Mouse (Mus musculus) kidney, postnatal 4 days (tissue): Measurements from ENCODE around the gene Agk.

ENCODE experiments used
- DNase-seq, 2 experiments: peaks; one replicate each; pipeline ENCODE4 v3.0.0; 2021; ENCODE audit warnings: mixed read lengths in 2 of 2

Gene Agk

DNA sequence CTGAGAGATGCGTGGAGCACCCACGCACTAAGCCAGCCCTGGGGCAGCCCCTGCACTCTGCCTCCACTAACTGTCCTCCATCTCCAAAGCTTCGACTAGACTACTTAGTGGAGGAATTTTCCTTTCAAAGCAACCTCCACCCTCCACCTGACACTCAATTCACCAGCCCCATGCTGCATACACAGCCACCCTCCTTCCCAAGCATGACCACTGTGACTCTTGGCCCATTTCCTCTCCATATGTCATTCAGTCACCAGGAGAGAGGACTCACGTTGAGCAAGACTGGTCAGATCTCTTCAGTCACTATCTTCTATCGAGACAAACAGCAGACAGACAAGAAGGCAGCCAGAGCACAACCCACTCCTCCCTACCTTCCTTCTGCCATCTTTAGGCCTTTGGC lies 88.1 kb downstream of the Agk start:
- no peak for DNase-seq

DNA sequence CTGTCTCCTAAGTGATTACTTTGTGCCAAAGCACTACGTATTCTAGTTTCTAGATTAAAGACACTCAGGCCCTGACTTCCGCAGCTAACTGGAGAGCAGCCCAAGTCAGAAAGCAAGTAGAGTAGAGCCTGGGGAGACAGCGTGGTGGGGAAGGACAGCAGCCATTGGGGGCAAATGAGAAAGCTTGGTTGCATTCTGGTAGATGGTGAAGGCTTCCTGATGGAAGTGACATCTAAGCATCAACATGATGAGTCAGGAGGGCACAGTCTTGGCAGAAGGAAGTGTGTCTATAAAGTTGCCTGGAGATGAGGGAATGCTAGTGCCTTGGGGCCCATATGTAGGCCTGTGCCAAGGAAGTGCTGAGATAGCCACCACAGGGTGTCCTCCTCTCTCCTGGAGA lies 88.6 kb downstream of the Agk start:
- DNase-seq: no peak

DNA sequence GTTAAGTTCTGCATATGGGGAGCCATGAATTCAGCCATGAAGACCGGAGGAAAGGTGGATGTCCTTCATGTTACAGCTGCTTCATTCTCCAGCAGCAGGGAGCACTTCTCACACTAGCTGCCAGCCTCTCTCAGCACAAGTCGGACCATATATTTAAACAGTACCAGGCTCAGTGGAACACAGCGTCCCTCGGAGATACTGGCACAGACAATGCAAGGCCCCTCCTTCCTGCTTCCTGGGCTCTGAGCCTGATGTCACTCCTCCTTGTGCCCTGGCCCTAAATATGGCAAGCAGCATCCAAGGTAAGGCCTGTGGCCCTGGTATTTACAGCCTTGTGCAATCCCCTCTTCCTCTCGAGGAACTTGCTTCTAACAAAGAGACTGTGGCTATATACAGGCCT lies 90.8 kb downstream of the Agk start:
- no peak for DNase-seq

DNA sequence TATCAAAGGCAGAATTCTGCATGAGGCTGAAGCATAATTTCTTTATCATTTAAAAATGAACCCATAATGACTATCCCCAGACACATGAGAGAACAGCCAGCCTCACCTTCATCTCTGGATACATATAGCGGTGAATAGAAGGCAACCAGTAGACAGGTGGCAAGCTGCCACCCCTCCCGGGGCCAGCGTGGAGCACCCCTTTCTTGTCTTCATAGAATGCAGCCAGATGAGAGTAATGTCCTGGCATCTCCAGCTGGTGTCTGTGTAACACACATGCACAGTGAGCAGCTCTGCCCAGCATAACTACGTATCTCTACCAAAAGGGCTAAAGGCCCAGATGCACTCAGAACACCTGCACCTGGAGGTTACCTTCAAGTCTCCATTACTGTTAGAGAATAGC lies 93.4 kb downstream of the Agk start:
- DNase-seq: no peak

DNA sequence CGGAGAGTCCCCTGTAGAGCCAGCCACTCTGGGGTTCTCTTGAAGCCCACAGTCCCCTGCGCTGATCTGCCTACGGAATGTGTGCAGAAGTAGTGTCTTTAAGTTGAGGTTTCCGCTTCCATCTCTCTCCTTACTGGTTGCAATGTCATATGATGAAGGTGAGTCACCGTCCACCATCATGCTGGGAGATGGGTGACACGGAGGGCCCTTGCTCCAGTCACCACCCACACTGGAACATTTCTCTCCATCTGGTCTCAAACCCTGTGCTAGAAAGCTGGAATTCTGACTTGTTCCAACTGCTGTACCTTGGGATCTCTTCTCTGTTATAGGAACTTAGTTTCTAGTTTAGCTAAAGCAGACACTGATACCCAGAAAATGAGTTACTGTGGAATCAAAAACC lies 96.1 kb downstream of the Agk start:
- no peak for DNase-seq

DNA sequence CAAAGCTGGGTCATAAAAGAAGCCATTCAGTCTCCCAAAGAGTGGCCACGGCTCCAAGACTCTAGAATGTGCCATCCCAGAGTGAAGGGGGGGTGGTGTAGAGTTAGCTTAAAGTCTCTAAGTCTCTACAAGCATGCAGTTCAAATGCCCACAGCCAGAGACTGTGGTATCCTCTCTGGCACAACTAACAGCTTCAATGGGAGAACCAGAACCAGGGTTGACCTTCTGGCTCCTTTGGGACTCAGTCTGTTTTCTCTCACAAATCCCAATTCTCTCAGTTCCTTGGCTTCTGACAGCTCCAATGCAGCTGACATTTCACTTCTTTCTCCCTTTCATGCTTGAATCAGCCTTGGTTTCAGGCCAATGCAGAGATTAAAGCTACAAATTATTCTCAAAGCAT lies 98.0 kb downstream of the Agk start:
- DNase-seq: no peak

DNA sequence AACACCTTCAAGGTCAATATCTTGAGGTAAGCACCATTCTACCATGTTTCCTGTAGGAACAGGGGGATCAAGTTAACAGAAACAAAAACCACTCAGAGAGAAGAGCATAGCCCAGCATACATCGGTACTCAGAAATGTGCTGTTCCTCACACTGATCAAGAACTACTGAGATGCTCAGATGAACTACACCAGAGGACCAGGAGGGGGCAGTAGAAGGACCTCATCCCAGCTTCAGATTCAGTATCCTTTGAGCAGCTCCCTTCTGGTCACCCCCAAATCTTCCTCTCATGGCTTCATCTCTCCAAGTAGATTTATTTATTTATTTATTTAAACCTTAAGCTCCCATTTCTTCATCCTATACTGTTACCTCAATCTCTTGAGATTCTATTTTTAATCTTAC lies 98.8 kb downstream of the Agk start:
- DNase-seq: peak; percentile 50 to 61

DNA sequence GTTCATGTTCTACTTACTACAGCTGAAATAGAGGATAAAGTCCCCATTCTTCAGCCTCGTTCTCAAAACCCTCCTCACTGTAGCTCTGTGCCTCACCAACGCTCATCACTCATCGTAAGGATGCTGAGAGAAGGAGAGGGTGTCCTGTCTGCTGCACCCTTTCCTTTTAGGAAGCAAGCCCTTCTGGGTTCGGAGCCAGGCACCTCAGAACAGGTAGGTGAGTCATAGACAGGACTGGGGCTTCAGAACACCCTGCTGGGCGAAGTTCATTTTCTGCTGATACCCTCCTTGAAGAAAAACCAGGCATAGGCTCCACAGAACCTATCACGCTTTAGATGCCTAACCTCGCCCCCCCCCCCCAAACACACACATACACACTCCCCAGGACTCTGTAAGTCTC lies 102.5 kb downstream of the Agk start:
- no peak for DNase-seq

DNA sequence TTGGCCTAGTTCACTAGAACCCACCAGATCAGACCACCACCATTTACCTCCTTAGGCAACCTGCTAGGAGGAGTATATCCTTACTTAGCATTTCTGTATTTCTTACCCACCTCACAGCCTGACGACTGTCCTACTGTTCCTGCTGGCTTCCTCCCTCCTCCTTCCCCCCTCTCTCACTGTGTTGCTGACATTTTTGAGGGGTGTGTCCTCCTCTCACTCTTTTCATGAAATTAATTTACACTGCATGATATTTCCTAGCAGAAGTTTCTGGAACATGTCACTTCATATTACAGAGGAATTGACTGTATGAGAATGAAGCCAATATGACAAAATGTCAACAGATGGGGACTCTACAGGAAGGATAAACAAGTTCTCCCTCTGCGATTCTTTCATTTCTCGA lies 103.7 kb downstream of the Agk start:
- no peak for DNase-seq

DNA sequence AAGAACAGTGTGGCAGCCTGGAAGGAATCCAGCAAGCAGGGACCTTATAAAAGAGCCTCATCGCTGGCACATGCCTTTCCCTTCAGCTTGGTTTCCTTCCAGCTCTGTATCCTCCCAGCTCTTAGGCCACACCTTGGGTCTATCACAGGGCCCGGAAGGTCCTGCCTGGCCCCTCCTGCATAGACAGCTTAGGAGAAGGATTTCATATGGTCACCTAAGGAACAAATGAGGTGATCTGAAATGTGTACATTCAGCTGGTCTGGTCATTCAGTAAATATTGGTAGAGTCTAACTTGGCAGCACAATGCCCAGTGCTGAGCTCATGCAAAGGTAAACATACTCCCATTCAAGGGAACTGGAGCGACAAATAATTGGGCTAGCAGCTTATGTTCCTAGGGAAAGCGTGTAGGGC lies 104.6 kb downstream of the Agk start:
- DNase-seq: no peak

DNA sequence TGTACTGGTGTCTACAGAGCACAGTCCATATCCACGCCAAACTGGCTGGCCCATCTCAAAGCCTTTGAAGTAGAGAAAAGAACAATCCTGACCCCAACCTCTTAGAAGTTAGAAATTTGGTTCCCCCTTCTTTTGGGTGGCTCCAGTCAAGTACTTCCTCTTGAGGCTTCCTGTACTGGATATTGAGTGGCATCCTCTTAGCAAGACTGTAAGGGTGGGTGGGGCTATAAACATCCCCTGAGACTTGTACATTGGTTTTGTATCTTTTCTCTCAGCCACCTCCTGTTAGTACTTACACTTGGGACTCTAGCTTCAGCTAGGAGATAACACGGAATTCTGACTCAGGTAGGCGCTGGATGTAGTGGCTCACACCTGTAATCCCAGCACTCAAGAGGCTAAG lies 105.3 kb downstream of the Agk start:
- no peak for DNase-seq

DNA sequence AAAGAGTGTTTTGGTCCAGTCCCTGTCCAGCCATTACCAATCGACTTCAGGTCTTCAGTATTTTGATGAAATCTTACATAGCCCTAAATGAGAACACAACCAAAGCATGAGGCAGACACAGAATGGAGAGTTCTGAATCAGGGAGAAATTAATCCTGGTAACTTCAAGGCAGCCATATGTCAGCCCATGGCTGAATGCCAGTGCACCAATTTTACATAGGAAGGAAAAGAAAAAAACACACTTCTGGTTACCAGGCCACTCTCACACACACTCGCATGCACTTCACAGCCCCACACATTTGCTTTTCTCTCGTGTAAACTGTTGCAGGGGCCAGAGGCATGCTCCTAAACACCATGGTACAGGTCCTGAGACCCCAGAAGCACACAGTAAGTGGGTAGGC lies 105.9 kb downstream of the Agk start:
- DNase-seq: no peak

DNA sequence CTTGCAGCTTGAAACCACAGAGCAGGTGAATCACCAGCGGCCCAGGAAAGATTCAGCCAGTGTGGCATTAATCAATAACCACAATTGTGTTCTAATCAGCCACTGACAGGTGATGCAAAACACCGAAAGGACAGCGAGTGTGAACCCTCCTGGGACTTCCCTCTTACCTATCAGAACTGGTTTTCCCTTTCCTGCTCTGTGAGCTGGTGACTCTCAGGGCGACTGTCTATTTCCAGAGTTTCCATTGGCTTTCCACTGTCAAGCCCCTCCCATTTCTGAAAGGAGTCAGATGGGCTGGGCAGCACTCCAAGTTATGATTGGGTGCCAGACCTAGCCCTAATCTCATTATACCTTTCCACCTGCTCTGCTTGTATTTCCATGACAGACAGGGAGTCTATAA lies 106.4 kb downstream of the Agk start:
- no peak for DNase-seq

DNA sequence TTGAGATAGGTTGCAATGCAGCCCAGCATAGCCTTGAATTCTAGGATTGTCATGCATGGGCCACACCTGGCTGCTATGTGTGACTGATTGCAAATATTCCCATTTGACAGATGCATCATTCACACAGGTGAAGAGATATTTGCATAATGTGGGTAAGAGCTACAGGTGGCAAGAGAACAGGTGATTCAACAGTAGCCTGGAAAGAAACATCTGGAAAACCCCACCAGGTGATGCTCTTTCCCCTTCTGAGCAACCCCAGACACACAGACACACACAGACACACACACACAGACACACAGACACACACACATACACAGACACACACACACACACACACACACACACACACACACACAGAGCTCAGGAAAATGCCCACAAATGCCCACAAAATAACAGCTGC lies 106.8 kb downstream of the Agk start:
- no peak for DNase-seq

DNA sequence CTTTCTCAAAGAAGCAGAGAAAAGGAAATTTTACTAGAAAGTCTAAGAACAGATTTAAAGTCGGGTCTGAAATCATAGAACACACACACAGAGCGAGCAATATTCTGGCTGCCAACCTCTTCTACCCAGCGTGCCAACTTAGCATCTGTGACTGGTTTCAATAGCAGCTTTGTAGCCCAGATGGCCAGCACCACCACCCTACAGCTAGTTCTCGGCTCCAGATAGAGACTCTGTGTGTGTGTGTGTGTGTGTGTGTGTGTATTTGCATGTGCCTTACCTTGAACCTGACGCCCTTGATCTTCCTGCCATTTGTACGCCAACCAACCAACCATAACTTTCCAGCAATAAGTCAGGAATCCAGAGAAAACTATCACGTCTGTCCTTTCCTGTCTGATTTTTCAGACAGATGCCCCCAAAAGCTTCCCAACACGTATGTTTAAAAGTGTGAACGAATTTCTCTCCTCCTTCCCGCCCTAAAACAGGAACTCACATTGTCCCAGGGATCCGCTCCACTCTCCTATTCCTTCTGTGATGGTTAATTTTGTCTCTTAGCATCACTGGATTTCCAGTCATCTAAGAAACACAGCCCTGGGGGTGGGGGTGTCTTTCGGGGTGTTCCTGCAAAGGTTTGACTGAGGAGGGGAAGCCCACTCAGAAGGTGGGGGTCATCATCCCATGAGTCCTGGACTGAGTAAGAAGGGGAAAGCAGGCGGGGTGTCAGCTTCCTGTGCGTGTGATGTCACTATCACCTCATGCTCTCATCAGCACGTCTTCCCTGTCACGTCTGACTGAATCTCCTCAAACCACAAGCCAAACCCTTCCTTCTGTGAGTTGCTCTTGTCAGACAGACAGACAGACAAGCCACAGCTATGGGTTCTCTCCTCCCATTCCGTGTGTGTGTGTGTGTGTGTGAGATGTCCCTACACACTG lies 107.6 kb downstream of the Agk start:
- DNase-seq: no peak

DNA sequence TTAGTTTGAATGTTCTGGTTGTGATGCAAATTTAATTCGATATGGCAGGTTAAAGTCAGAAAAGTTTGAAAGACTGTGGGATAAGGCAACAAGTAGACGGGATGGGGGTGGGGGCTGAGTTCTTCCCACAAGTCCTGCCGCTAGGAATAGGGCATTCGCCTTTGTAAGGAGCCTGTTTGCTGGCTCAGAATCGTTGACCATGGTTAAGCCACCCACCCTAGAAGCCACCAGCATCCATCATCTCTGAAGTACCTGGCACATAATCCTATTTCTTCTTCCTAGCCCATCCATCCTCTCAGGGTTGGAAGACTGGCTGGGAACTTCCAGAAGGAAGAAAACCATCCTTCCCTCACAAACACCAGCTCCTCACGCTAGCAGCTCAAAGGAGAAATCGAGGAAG lies 109.7 kb downstream of the Agk start:
- no peak for DNase-seq

DNA sequence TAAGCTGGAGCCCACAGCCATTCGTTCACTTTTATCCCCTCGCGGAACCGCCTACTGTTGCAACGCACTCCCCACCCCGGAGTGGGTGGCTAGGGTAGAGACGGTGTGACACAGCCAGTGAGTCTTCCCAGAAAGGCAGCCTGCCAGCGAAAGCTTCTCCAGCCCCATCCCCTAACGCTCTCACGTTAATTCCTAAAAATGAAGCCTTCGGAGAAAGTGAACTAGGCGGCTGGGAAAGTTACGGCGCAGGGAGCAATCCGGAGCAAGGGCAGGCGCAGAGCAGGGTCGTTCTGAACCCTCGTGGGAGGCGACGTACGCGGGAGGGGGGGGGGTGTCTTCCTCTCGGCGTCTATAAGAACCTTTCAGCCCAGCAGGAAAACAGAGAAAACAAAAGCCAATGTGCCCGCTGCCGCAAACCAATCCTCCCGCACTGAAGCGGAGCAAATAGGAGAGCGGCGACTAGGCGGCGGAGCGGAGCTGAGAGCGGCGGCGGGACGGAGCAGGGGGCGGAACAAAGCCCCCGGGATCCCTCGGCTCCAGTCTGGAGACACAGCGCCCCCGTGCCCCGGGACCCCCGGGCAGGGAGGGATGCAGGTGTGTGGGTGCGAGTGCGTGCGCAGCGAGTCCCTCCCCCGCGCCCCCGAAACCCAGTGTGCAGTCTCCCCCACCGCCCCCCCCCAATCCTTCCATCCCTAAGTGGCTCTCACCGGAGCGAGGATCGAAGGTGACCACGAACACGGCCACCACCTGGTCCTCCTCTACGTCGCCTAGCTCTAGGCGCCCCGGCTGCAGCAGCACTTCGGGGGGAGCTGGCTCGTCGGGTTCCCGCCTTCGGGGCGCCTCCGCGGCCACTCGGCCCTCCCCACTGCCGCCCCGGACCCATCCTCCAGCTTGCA lies 110.4 kb downstream of the Agk start:
- DNase-seq: peak; percentile 54 to 72

DNA sequence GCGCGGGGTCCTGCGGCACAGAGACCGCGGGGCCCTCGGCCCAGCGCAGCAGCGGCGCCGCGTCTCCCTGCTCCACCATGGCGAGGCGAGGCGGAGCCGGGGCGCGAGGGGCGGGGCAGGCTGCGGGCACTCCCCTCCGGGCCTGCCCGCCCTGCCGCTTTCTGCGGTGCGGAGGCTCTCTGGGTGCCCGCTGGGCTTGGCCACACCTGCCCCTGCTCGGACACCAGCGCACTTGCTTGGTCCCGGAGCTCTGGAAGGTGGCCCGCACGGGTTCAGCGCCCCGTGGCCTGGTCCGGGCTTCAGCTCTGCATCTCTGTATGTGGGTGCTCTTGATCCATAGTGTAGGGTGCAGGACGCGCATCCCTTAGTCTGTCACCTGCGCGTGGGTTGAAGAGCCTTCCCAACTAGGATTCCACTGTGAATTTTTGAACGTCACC lies 111.1 kb downstream of the Agk start, which contains the start of gene E330009J07Rik:
TSS of gene E330009J07Rik (minus strand) at position 89 of the 437 bp plus-strand sequence.
- DNase-seq: peak; percentile 86 to 91

DNA sequence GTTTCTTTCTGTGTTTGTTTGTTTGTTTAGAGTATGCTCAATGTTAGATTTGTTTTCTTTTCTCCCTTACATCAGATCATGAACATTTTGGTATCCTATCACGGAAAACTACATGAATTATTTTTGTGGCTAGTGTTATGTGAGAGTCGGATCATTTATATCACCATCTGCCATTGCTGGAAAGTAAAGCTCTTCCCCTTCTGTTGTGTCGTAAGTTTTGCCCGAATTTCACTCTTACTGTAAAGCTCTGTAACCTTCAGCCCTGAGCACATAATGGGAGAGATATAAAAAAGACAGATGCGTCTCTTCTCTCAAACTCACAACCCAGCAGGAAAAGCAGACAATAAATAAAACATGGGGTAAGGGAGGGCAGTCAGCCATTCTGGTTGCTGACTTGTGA lies 114.0 kb downstream of the Agk start, which contains the start of gene Wee2:
TSS of gene Wee2 (plus strand) at position 153 of the 400 bp plus-strand sequence.
- no peak for DNase-seq

DNA sequence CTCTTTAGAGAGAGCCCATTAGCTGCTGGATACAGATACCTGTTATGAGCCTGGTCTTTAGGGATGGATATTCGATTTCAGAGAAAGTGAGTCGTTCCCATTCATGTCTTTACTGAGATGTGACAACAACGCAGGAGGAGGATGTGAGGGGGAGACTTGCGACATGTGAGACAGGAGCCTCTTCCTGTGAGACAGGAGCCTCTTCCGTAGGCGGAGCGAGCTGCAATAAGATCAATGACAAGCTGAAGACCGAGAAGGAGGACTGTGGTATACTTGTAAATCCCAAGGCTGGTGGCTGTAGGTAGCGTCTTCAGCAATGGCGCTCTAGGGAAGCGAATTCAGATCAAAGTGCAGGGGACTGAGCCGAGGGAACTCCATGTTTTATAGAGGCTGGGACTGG lies 114.8 kb downstream of the Agk start:
- no peak for DNase-seq

DNA sequence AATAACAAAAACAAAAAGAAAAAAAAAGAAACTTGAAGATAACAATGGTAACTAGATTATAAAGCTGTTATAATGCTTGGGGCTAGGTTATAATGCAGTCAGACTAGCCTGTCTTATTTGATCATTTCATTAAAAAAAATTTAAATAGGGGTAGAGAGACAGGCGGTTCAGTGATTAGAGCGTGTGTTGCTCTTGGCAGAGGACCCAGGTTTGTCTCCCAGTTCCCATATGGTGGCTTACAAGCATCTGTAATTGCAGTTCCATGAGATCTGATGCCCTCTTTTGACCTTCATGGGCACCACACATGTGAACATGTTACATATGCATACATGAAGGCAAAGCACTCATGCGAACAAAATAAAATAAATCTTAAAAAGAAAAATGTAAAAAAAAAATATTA lies 116.3 kb downstream of the Agk start:
- DNase-seq: no peak

DNA sequence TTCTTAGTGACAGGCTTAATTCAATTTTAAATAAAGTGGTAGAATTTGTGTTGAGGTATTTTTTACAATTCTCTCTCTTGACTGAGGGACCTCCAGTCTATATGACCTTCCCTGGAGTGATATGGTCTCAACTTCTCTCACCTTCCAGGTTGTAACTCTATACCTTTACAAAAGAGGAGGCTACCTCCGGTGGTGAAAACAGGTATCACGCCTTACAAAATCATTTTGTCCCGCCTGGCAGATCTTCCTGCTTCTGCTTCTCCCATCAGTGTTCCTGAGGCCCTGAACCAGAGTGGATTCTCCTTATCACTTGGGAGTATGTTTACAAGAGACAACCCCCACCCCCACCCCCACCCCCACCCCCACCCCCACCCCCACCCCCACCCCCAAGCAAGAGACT lies 116.8 kb downstream of the Agk start:
- DNase-seq: no peak

DNA sequence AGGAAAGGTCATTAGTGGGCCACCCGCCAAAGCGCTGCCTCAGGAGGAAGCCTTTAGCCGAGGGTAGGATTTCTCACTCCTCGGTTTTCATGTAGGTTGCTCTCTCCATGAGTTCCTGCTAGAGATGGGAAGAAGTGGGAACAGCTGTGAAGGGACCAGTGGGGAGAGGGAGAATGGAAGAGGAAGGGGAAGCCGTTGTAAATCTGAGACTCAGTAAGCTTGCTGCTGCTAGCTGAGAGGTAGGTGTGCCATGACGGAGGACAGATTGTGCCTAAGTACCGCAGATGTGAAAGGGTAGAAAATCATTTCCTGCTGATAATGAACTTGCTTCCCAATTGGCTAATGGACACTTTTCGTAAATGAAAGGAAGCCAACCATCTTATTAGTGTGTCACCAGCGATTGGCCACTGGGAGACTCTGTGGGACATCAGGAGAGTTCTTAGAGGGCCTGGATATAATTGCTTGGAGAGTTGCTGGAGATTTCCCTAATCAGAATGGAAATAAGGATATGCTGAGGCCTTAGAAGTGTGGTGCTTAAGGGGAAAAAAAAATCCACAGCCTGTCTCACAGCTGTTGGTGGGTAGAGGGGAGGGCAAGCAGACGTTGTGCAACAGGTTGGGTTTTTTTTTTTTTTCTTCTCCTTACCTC lies 118.4 kb downstream of the Agk start:
- no peak for DNase-seq
